Mouse (Mus musculus): ENCODE measurements around the gene Stt3b. TPM values are rescaled to one million over a fixed set of nuclear protein-coding genes. Genes with fewer than 3 reads are reported as not detected.

Gene Stt3b
- polyA plus RNA-seq, 1 experiment = 270 TPM

DNA sequence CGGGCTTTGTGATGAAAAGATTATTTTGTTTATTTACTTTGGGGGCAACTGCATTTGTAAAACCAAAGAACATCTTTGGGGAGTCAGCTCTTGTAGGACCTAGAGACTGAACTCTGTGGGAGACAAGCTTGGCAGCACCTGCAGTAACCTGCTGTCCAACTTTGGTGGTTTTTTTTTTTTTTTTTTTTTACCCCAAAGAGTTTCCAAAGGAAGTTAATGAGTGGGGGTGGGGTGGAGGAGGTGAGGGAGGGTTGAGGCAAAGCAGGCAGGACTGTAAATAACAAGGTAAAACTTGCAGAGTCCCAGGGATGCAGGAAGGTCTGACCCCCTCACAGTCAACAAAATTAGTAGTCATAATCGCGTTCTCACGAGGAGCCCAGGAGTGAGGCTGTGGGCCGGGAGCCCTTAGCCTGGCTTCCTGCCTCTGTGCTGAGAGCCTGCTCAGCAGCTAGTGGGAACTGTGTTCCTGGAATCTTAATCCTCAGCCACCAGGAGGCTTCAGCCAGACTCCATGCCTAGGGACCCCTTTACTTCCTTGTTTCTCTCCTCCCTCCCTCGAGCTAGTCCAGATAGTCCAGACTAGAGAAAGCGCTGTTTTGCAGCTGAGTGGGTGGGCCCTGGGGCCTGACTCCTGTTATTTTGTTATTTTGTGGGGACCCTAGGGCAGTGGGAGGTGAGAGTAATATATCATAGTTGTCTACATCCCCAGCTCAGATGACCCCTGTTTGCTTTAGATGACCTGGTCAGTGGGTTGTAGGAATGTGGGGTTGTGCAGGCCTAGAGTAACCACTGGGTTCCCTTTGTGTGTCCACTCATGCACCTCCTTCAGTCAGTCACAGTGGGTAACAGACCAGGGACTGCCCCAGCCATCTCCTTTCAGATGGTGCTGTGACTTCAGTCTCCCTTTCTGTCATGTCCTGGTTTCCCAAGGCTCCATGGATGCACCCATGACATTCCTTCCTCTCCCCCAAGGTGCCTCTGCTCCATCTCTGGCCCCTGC, 95.3 kb downstream of the Stt3b start:
- TF ChIP-seq POLR2A (IDR thresholded peaks at IDR 0.05; ENCODE audit: control insufficient read depth, low read depth, low read length) (no peak), CTCF (IDR thresholded peaks at IDR 0.05; ENCODE audit: control insufficient read depth, insufficient read depth, insufficient replicate concordance, low read depth, low read length) (no peak)
- H3K4me1 ChIP-seq (ENCODE audit: control insufficient read depth, insufficient read depth, low read length) = peaks cover 12% of the 10 kb centered on the region
- no peaks in the 10 kb centered on the region for H3K27me3 ChIP-seq (ENCODE audit: control insufficient read depth, insufficient read depth, low read length)
- no peak overlapping the region for H3K27ac ChIP-seq (ENCODE audit: control insufficient read depth, insufficient read depth, low read depth, low read length)
- no peaks in the 10 kb centered on the region for H3K36me3 ChIP-seq (ENCODE audit: control insufficient read depth, insufficient read depth, low read length)
- no peak overlapping the region for H3K4me3 ChIP-seq (ENCODE audit: control insufficient read depth, low read depth, low read length)

DNA sequence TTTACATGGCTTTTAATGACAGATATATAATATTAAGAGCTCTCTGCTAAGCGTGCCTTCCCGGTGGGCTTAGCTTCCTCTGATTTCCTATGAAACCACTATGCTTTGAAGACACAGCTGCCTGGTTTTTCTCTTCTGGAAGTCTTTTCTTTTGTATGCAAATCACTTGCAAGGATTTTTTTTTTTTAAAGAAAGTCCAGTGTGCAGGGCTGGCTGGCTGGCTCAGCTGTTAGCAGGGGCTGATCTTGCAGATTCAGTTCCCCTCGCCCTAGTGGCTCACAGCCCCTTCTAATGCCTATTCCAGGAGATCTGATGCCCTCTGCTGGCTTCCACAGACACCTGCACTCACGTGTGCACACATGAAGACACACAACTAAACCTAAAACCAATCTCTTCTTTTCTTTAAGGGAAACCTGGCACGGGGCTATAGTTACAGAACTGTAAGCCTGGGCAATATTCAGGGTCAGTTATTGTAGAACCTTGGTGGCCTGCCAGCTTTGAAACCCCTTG, 96.4 kb downstream of the Stt3b start:
- H3K4me3 ChIP-seq (ENCODE audit: control insufficient read depth, low read depth, low read length) = no peak overlapping the region
- no peak for TF ChIP-seq CTCF (IDR thresholded peaks at IDR 0.05; ENCODE audit: control insufficient read depth, insufficient read depth, insufficient replicate concordance, low read depth, low read length)
- TF ChIP-seq POLR2A (IDR thresholded peaks at IDR 0.05; ENCODE audit: control insufficient read depth, low read depth, low read length) = no peak
- H3K27ac ChIP-seq (ENCODE audit: control insufficient read depth, insufficient read depth, low read depth, low read length) = no peak overlapping the region
- H3K36me3 ChIP-seq (ENCODE audit: control insufficient read depth, insufficient read depth, low read length) = no peaks in the 10 kb centered on the region
- peaks cover 12% of the 10 kb centered on the region for H3K4me1 ChIP-seq (ENCODE audit: control insufficient read depth, insufficient read depth, low read length)
- no peaks in the 10 kb centered on the region for H3K27me3 ChIP-seq (ENCODE audit: control insufficient read depth, insufficient read depth, low read length)

DNA sequence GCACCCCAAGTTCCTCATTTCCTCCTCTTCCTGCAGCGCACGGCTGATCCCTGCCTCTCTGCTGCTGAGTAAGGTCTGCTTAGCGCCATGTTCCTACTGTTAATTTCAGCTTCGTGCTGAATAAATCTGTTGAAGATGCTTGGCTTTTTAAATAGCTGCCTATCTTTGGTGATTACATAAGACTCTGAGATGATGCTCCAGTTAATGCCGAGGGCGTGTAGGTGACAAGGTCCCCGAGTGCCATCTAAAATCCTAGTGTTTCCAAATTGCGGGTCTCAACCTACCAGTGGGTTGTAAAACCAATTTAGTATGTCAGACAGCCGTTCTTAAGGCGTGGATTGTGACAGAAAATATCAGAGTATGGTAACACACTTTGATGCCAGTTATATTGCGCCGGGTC, 99.7 kb downstream of the Stt3b start:
- no peaks in the 10 kb centered on the region for H3K27me3 ChIP-seq (ENCODE audit: control insufficient read depth, insufficient read depth, low read length)
- TF ChIP-seq POLR2A (IDR thresholded peaks at IDR 0.05; ENCODE audit: control insufficient read depth, low read depth, low read length) (no peak), CTCF (IDR thresholded peaks at IDR 0.05; ENCODE audit: control insufficient read depth, insufficient read depth, insufficient replicate concordance, low read depth, low read length) (no peak)
- peaks cover 5% of the 10 kb centered on the region; the same call in 1 of the 2 replicates for H3K4me1 ChIP-seq (ENCODE audit: control insufficient read depth, insufficient read depth, low read length)
- H3K4me3 ChIP-seq (ENCODE audit: control insufficient read depth, low read depth, low read length) = no peak overlapping the region
- H3K27ac ChIP-seq (ENCODE audit: control insufficient read depth, insufficient read depth, low read depth, low read length) = no peak overlapping the region
- no peaks in the 10 kb centered on the region for H3K36me3 ChIP-seq (ENCODE audit: control insufficient read depth, insufficient read depth, low read length)

DNA sequence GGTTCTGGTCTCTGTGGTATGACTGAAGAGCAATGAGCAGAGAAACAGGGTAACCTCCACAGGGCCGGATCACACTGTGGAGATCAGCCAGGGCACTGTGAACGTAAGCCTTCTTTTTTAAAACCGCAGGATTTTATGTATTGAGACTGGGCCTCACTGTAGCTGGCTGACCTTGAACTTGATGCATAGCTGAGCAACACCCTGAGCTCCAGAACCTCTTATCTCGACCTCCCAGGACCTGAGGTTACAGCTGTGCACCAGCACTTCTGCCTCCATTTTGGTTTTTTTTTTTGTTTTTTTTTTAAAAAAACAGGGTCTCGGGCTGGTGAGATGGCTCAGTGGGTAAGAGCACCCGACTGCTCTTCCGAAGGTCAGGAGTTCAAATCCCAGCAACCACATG, 100.5 kb downstream of the Stt3b start:
- no peak for TF ChIP-seq POLR2A (IDR thresholded peaks at IDR 0.05; ENCODE audit: control insufficient read depth, low read depth, low read length)
- no peak for TF ChIP-seq CTCF (IDR thresholded peaks at IDR 0.05; ENCODE audit: control insufficient read depth, insufficient read depth, insufficient replicate concordance, low read depth, low read length)

DNA sequence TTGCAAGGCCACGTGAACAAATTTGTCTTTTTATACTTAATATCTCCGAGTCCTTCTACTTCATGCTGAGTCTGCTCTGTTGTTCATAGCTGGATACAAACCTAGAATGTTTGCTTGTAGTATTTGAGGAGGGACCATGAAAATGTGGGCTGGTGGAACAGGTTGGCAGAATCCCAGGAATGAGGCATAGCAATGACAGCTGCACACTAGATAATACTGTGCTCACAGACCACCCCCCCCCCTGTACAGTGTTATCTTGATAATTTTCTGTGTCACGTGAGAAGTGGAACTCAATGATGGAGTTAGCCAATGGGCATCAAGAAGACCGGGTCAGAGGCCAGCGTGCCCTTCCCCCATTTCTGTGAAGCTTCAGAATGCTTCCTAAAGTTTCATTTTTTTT, 104.0 kb downstream of the Stt3b start:
- TF ChIP-seq CTCF (IDR thresholded peaks at IDR 0.05; ENCODE audit: control insufficient read depth, insufficient read depth, insufficient replicate concordance, low read depth, low read length) (no peak), POLR2A (IDR thresholded peaks at IDR 0.05; ENCODE audit: control insufficient read depth, low read depth, low read length) (no peak)
- Histone ChIP-seq H3K36me3 (ENCODE audit: control insufficient read depth, insufficient read depth, low read length) (no peaks in the 10 kb centered on the region), H3K27ac (ENCODE audit: control insufficient read depth, insufficient read depth, low read depth, low read length) (no peak overlapping the region), H3K4me1 (ENCODE audit: control insufficient read depth, insufficient read depth, low read length) (peaks cover 2% of the 10 kb centered on the region; the same call in 1 of the 2 replicates), H3K27me3 (ENCODE audit: control insufficient read depth, insufficient read depth, low read length) (no peaks in the 10 kb centered on the region), H3K4me3 (ENCODE audit: control insufficient read depth, low read depth, low read length) (no peak overlapping the region)

More for the DNA sequence above, 100.5 kb downstream of the Stt3b start:
- Histone ChIP-seq H3K27me3 (ENCODE audit: control insufficient read depth, insufficient read depth, low read length) (no peaks in the 10 kb centered on the region), H3K27ac (ENCODE audit: control insufficient read depth, insufficient read depth, low read depth, low read length) (no peak overlapping the region), H3K4me1 (ENCODE audit: control insufficient read depth, insufficient read depth, low read length) (peaks cover 2% of the 10 kb centered on the region; the same call in 1 of the 2 replicates), H3K4me3 (ENCODE audit: control insufficient read depth, low read depth, low read length) (no peak overlapping the region), H3K36me3 (ENCODE audit: control insufficient read depth, insufficient read depth, low read length) (no peaks in the 10 kb centered on the region)

DNA sequence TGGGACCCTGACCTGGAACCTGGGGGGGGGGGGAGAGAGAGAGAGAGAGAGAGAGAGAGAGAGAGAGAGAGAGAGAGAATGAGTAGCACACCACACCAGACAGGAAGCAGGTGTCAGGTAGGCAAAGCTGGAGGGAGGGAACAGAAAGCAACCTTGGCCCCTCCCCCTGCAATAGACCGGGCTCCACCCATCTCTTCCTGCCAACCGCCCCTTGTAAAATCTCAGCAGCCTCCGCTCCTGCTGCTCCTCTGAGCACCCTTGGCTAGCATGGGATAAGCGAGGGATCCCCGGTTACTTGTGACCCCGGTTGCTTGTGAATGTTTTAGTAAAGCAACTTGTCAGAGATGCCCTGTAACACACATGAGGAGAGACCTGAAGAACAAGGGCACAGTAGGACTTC, 104.7 kb downstream of the Stt3b start:
- no peaks in the 10 kb centered on the region for H3K36me3 ChIP-seq (ENCODE audit: control insufficient read depth, insufficient read depth, low read length)
- no peak overlapping the region for H3K4me3 ChIP-seq (ENCODE audit: control insufficient read depth, low read depth, low read length)
- H3K27ac ChIP-seq (ENCODE audit: control insufficient read depth, insufficient read depth, low read depth, low read length) = no peak overlapping the region
- H3K27me3 ChIP-seq (ENCODE audit: control insufficient read depth, insufficient read depth, low read length) = no peaks in the 10 kb centered on the region
- H3K4me1 ChIP-seq (ENCODE audit: control insufficient read depth, insufficient read depth, low read length) = peaks cover 2% of the 10 kb centered on the region; the same call in 1 of the 2 replicates
- TF ChIP-seq CTCF (IDR thresholded peaks at IDR 0.05; ENCODE audit: control insufficient read depth, insufficient read depth, insufficient replicate concordance, low read depth, low read length) = no peak
- no peak for TF ChIP-seq POLR2A (IDR thresholded peaks at IDR 0.05; ENCODE audit: control insufficient read depth, low read depth, low read length)

DNA sequence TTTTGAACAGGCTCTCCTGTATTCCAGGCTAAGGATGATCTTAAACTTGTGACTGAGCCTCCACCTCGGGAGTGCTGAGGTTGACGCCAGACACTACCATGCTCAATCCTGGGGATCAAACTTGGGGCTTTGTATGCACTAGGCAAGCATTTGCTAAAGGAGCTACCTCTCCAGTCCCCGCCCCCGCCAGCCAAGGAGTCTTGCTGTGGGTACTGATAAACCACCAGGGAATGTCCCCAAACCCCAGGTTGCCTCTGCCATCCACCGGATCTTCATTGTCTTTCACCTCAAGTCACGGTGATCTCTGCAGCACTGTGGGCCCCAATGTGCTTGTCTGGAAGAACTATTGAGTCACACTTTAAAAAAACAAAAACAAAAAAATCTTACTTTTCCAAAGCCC, 107.1 kb downstream of the Stt3b start:
- TF ChIP-seq POLR2A (IDR thresholded peaks at IDR 0.05; ENCODE audit: control insufficient read depth, low read depth, low read length) (no peak), CTCF (IDR thresholded peaks at IDR 0.05; ENCODE audit: control insufficient read depth, insufficient read depth, insufficient replicate concordance, low read depth, low read length) (no peak)

More for the DNA sequence above, 107.1 kb downstream of the Stt3b start:
- H3K27ac ChIP-seq (ENCODE audit: control insufficient read depth, insufficient read depth, low read depth, low read length) = no peak overlapping the region
- H3K36me3 ChIP-seq (ENCODE audit: control insufficient read depth, insufficient read depth, low read length) = no peaks in the 10 kb centered on the region
- no peaks in the 10 kb centered on the region for H3K27me3 ChIP-seq (ENCODE audit: control insufficient read depth, insufficient read depth, low read length)
- no peak overlapping the region for H3K4me3 ChIP-seq (ENCODE audit: control insufficient read depth, low read depth, low read length)
- 0 out of 2 replicates have a peak, but pooled peaks cover 2% of the 10 kb centered on the region for H3K4me1 ChIP-seq (ENCODE audit: control insufficient read depth, insufficient read depth, low read length)
